Mouse (Mus musculus) kidney, embryonic 14.5 days (tissue): ENCODE measurements at regions not wholly inside any gene's neighbourhood (a gene's known extent, or its start where the extent isn't known, plus 50 kb on each side); places are given as distances from the start of the nearest gene placed in this dataset.

Source experiments
- ATAC-seq: fragments of 200-750 bp; cut with Nextera tagmentation; 2 replicates; pipeline ENCODE4 v1.8.0; 2017; ENCODE audit warnings: moderate number of reproducible peaks, mild to moderate bottlenecking, moderate TSS enrichment, moderate library complexity; ENCODE audit not compliant: low FRiP score, low TSS enrichment
- H3K27ac ChIP-seq: fragments of 300-500 bp; sonication (generic); 2 replicates; pipeline ENCODE4 v1.5.1; 2014; ENCODE audit warnings: low read depth, mild to moderate bottlenecking, low read length, moderate library complexity, mixed read lengths
- H3K27me3 ChIP-seq: fragments of 300-500 bp; sonication (generic); 2 replicates; pipeline ENCODE4 v1.6.1; 2014; ENCODE audit warnings: mild to moderate bottlenecking, low read length; ENCODE audit not compliant: control insufficient read depth, insufficient read depth
- H3K36me3 ChIP-seq: fragments of 300-500 bp; sonication (generic); 2 replicates; pipeline ENCODE4 v1.6.1; 2014; ENCODE audit warnings: low read length, mixed read lengths; ENCODE audit not compliant: control insufficient read depth, insufficient read depth
- H3K4me1 ChIP-seq: fragments of 300-500 bp; sonication (generic); 2 replicates; pipeline ENCODE4 v1.6.1; 2014; ENCODE audit warnings: low read length, mixed read lengths; ENCODE audit not compliant: control insufficient read depth, insufficient read depth
- H3K4me2 ChIP-seq: fragments of 300-500 bp; sonication (generic); replicated peaks from 2 replicates; pipeline ENCODE4 v1.6.1; 2014; ENCODE audit warnings: low read depth, mild to moderate bottlenecking, low read length
- H3K4me3 ChIP-seq: fragments of 300-500 bp; sonication (generic); 2 replicates; pipeline ENCODE4 v1.5.1; 2014; ENCODE audit warnings: mild to moderate bottlenecking, low read length
- H3K9ac ChIP-seq: fragments of 300-500 bp; sonication (generic); 2 replicates; pipeline ENCODE4 v1.6.1; 2014; ENCODE audit warnings: low read depth, mild to moderate bottlenecking, low read length, moderate library complexity
- H3K9me3 ChIP-seq: fragments of 300-500 bp; sonication (generic); 2 replicates; pipeline ENCODE4 v1.6.1; 2016; ENCODE audit warnings: low read length; ENCODE audit not compliant: control insufficient read depth
- WGBS: fragments of 180-500 bp; shearing (Covaris S2); extraction: QIAGEN DNeasy Blood & Tissue Kit; methylation state at CpG from one replicate; pipeline ENCODE4 v1.1.7; 2014; 5-methylcytosine and 5-hydroxymethylcytosine counted together

- 89% methylated on average over 9 of the region's 9 CpGs for WGBS
- Histone ChIP-seq H3K27ac (no peak overlapping the region), H3K4me2 (no peak overlapping the region), H3K4me3 (no peak overlapping the region), H3K27me3 (no peaks in the 10 kb centered on the region), H3K36me3 (no peaks in the 10 kb centered on the region), H3K9me3 (no peaks in the 10 kb centered on the region), H3K4me1 (0 out of 2 replicates have a peak, but pooled peaks cover 3% of the 10 kb centered on the region), H3K9ac (no peak overlapping the region)
- no peak for ATAC-seq
These were observed 799.5 kb downstream of the Robo1 start for GRCm38 (mm10) chr16:73107608-73108007.

GRCm38 (mm10) chr16:73105496-73105895 lies 797.4 kb downstream of the Robo1 start:
- no peaks in the 10 kb centered on the region for H3K9me3 ChIP-seq
- no peak overlapping the region for H3K4me2 ChIP-seq
- H3K4me1 ChIP-seq, result 0 out of 2 replicates have a peak, but pooled peaks cover 3% of the 10 kb centered on the region
- no peak overlapping the region for H3K9ac ChIP-seq
- H3K36me3 ChIP-seq, result no peaks in the 10 kb centered on the region
- no peak overlapping the region for H3K27ac ChIP-seq
- 65% methylated on average over 10 of the region's 10 CpGs for WGBS
- no peaks in the 10 kb centered on the region for H3K27me3 ChIP-seq
- ATAC-seq, result no peak
- H3K4me3 ChIP-seq, result no peak overlapping the region

- Histone ChIP-seq H3K4me1 (peaks cover 13% of the 10 kb centered on the region), H3K9ac (no peak overlapping the region), H3K4me2 (no peak overlapping the region), H3K36me3 (no peaks in the 10 kb centered on the region), H3K4me3 (no peak overlapping the region), H3K27ac (no peak overlapping the region), H3K9me3 (no peaks in the 10 kb centered on the region), H3K27me3 (no peaks in the 10 kb centered on the region)
- WGBS, result 30% methylated on average over 8 of the region's 8 CpGs
- peak; percentile 66; the same call in 1 of the 2 replicates for ATAC-seq
These were observed 792.2 kb downstream of the Robo1 start for GRCm38 (mm10) chr16:73100273-73100672.

- H3K4me3 ChIP-seq, result no peak overlapping the region
- H3K9ac ChIP-seq, result no peak overlapping the region
- H3K36me3 ChIP-seq, result no peaks in the 10 kb centered on the region
- no peaks in the 10 kb centered on the region for H3K9me3 ChIP-seq
- H3K27ac ChIP-seq, result no peak overlapping the region
- peaks cover 13% of the 10 kb centered on the region for H3K4me1 ChIP-seq
- WGBS, result 26% methylated on average over 4 of the region's 4 CpGs
- H3K27me3 ChIP-seq, result no peaks in the 10 kb centered on the region
- no peak overlapping the region for H3K4me2 ChIP-seq
- ATAC-seq, result no peak; the same call in 1 of the 2 replicates
These were observed 790.7 kb downstream of the Robo1 start for GRCm38 (mm10) chr16:73098760-73099159.

GRCm38 (mm10) chr16:73097176-73097575 lies 789.1 kb downstream of the Robo1 start:
- Histone ChIP-seq H3K27me3 (no peaks in the 10 kb centered on the region), H3K9me3 (no peaks in the 10 kb centered on the region), H3K9ac (no peak overlapping the region), H3K4me2 (peak overlapping the region; percentile 31), H3K27ac (no peak overlapping the region), H3K4me1 (peaks cover 13% of the 10 kb centered on the region), H3K4me3 (no peak overlapping the region; the same call in 1 of the 2 replicates), H3K36me3 (no peaks in the 10 kb centered on the region)
- no peak for ATAC-seq
- whole genome bisulfite sequencing, result 16% methylated on average over 14 of the region's 14 CpGs

- Histone ChIP-seq H3K4me1 (peaks cover 13% of the 10 kb centered on the region), H3K4me2 (peak overlapping the region; percentile 31), H3K36me3 (no peaks in the 10 kb centered on the region), H3K9ac (no peak overlapping the region), H3K4me3 (no peak overlapping the region), H3K9me3 (no peaks in the 10 kb centered on the region), H3K27me3 (no peaks in the 10 kb centered on the region), H3K27ac (no peak overlapping the region; the same call in 1 of the 2 replicates)
- no peak for ATAC-seq
- 7% methylated on average over 8 of the region's 8 CpGs for WGBS
These were observed 788.3 kb downstream of the Robo1 start for GRCm38 (mm10) chr16:73096091-73097083.
